Mouse (Mus musculus): ENCODE data around the gene Als2. TPM values are rescaled to one million over a fixed set of nuclear protein-coding genes. Genes with fewer than 3 reads are reported as not detected.
A peak's percentile ranks its signal among the peaks of the same experiment; 100 is the strongest.

The Als2 gene
- polyA plus RNA-seq, 1 experiment from 2014 or later: 3.4 TPM

- H3K4me2 ChIP-seq (replicated peaks; ENCODE audit: low read depth, low read length): no peak overlapping the region
- no peak overlapping the region for H3K4me3 ChIP-seq (ENCODE audit: low read depth, low read length)
- TF ChIP-seq EP300 (IDR thresholded peaks at IDR 0.05) (no peak), CTCF (IDR thresholded peaks at IDR 0.05) (no peak)
- no peaks in the 10 kb centered on the region for H3K9me3 ChIP-seq (ENCODE audit: low read length)
- DNase-seq (ENCODE audit: low spot score) (no peak), ATAC-seq (no peak)
- no peaks in the 10 kb centered on the region for H3K4me1 ChIP-seq (ENCODE audit: insufficient read depth, low read depth, low read length)
- H3K36me3 ChIP-seq (ENCODE audit: insufficient read depth, low read length): no peaks in the 10 kb centered on the region
- H3K27me3 ChIP-seq (replicated peaks; ENCODE audit: insufficient read depth, low read length): no peaks in the 10 kb centered on the region
- 43% methylated on average over 8 of the region's 8 CpGs for WGBS
- no peak overlapping the region for H3K9ac ChIP-seq (replicated peaks; ENCODE audit: low read depth)
- no peak overlapping the region for H3K27ac ChIP-seq (ENCODE audit: low read length)
Observed at GRCm38 (mm10) chr1:59268931-59269330, 31.9 kb upstream of the Als2 start.

GRCm38 (mm10) chr1:59257736-59258135 lies 20.7 kb upstream of the Als2 start:
- Histone ChIP-seq H3K36me3 (ENCODE audit: insufficient read depth, low read length) (no peaks in the 10 kb centered on the region), H3K27me3 (replicated peaks; ENCODE audit: insufficient read depth, low read length) (no peaks in the 10 kb centered on the region), H3K4me2 (replicated peaks; ENCODE audit: low read depth, low read length) (no peak overlapping the region), H3K4me1 (ENCODE audit: insufficient read depth, low read depth, low read length) (no peaks in the 10 kb centered on the region), H3K4me3 (ENCODE audit: low read depth, low read length) (no peak overlapping the region), H3K9ac (replicated peaks; ENCODE audit: low read depth) (no peak overlapping the region), H3K27ac (ENCODE audit: low read length) (no peak overlapping the region), H3K9me3 (ENCODE audit: low read length) (no peaks in the 10 kb centered on the region)
- WGBS: 59% methylated on average over 3 of the region's 3 CpGs
- no peak for DNase-seq (ENCODE audit: low spot score)
- TF ChIP-seq EP300 (IDR thresholded peaks at IDR 0.05) (no peak), CTCF (IDR thresholded peaks at IDR 0.05) (no peak)
- ATAC-seq: no peak

GRCm38 (mm10) chr1:59256751-59257231 lies 19.8 kb upstream of the Als2 start, which contains the start of gene Cdk15:
Cdk15 (plus strand) TSS chr1:59256906.
- 24% methylated on average over 13 of the region's 13 CpGs for WGBS
- ATAC-seq (no peak), DNase-seq (ENCODE audit: low spot score) (peak; percentile 25)
- H3K9ac ChIP-seq (replicated peaks; ENCODE audit: low read depth): no peak within 1 kb of the TSS
- no peak within 1 kb of the TSS for H3K4me2 ChIP-seq (replicated peaks; ENCODE audit: low read depth, low read length)
- no peak within 1 kb of the TSS for H3K4me3 ChIP-seq (ENCODE audit: low read depth, low read length)
- no peaks in the 10 kb centered on the region for H3K9me3 ChIP-seq (ENCODE audit: low read length)
- no peak within 1 kb of the TSS for H3K27ac ChIP-seq (ENCODE audit: low read length)
- no peaks in the 10 kb centered on the region for H3K4me1 ChIP-seq (ENCODE audit: insufficient read depth, low read depth, low read length)
- no peaks in the 10 kb centered on the region for H3K36me3 ChIP-seq (ENCODE audit: insufficient read depth, low read length)
- no peak for TF ChIP-seq CTCF (IDR thresholded peaks at IDR 0.05)
- TF ChIP-seq EP300 (IDR thresholded peaks at IDR 0.05): no peak
- H3K27me3 ChIP-seq (replicated peaks; ENCODE audit: insufficient read depth, low read length): no peaks in the 10 kb centered on the region

GRCm38 (mm10) chr1:59253301-59253909 lies 16.4 kb upstream of the Als2 start:
- DNase-seq (ENCODE audit: low spot score) (no peak), ATAC-seq (no peak)
- WGBS: 5% methylated on average over 13 of the region's 18 CpGs
- H3K27me3 ChIP-seq (replicated peaks; ENCODE audit: insufficient read depth, low read length): no peaks in the 10 kb centered on the region
- no peaks in the 10 kb centered on the region for H3K9me3 ChIP-seq (ENCODE audit: low read length)
- H3K9ac ChIP-seq (replicated peaks; ENCODE audit: low read depth): no peak overlapping the region
- H3K4me1 ChIP-seq (ENCODE audit: insufficient read depth, low read depth, low read length): no peaks in the 10 kb centered on the region
- H3K27ac ChIP-seq (ENCODE audit: low read length): no peak overlapping the region
- H3K36me3 ChIP-seq (ENCODE audit: insufficient read depth, low read length): no peaks in the 10 kb centered on the region
- no peak for TF ChIP-seq CTCF (IDR thresholded peaks at IDR 0.05)
- no peak for TF ChIP-seq EP300 (IDR thresholded peaks at IDR 0.05)
- H3K4me2 ChIP-seq (replicated peaks; ENCODE audit: low read depth, low read length): peak overlapping the region; percentile 56
- H3K4me3 ChIP-seq (ENCODE audit: low read depth, low read length): no peak overlapping the region

GRCm38 (mm10) chr1:59252762-59253161 lies 15.7 kb upstream of the Als2 start:
- Histone ChIP-seq H3K9me3 (ENCODE audit: low read length) (no peaks in the 10 kb centered on the region), H3K27me3 (replicated peaks; ENCODE audit: insufficient read depth, low read length) (no peaks in the 10 kb centered on the region), H3K36me3 (ENCODE audit: insufficient read depth, low read length) (no peaks in the 10 kb centered on the region), H3K4me1 (ENCODE audit: insufficient read depth, low read depth, low read length) (no peaks in the 10 kb centered on the region), H3K4me3 (ENCODE audit: low read depth, low read length) (no peak overlapping the region), H3K27ac (ENCODE audit: low read length) (no peak overlapping the region), H3K9ac (replicated peaks; ENCODE audit: low read depth) (no peak overlapping the region), H3K4me2 (replicated peaks; ENCODE audit: low read depth, low read length) (peak overlapping the region; percentile 56)
- TF ChIP-seq CTCF (IDR thresholded peaks at IDR 0.05) (no peak), EP300 (IDR thresholded peaks at IDR 0.05) (no peak)
- 33% methylated on average over 5 of the region's 7 CpGs for WGBS
- ATAC-seq (no peak; the same call in 1 of the 2 replicates), DNase-seq (ENCODE audit: low spot score) (peak; percentile 48)

- H3K27ac ChIP-seq (ENCODE audit: low read length): no peak overlapping the region
- TF ChIP-seq EP300 (IDR thresholded peaks at IDR 0.05): no peak
- peak; percentile 91 for TF ChIP-seq CTCF (IDR thresholded peaks at IDR 0.05)
- peak; percentile 38; the same call in 1 of the 2 replicates for ATAC-seq
- no peak overlapping the region for H3K4me2 ChIP-seq (replicated peaks; ENCODE audit: low read depth, low read length)
- no peak overlapping the region for H3K9ac ChIP-seq (replicated peaks; ENCODE audit: low read depth)
- H3K4me1 ChIP-seq (ENCODE audit: insufficient read depth, low read depth, low read length): no peaks in the 10 kb centered on the region
- H3K27me3 ChIP-seq (replicated peaks; ENCODE audit: insufficient read depth, low read length): no peaks in the 10 kb centered on the region
- peak; percentile 74 for DNase-seq (ENCODE audit: low spot score)
- no peak overlapping the region for H3K4me3 ChIP-seq (ENCODE audit: low read depth, low read length)
- WGBS: 6% methylated on average over 9 of the region's 9 CpGs
- H3K9me3 ChIP-seq (ENCODE audit: low read length): no peaks in the 10 kb centered on the region
- H3K36me3 ChIP-seq (ENCODE audit: insufficient read depth, low read length): no peaks in the 10 kb centered on the region
Observed at GRCm38 (mm10) chr1:59247602-59248001, 10.6 kb upstream of the Als2 start.

Data from lung, postnatal 0 days (tissue).